Mouse (Mus musculus): ENCODE measurements around the gene Rnf223.
"Not testable (repeated sequence)": the region's sequence is repeated elsewhere in the genome, so short reads cannot be mapped to it uniquely, and the experiment has no call there.

The Rnf223 gene

DNA sequence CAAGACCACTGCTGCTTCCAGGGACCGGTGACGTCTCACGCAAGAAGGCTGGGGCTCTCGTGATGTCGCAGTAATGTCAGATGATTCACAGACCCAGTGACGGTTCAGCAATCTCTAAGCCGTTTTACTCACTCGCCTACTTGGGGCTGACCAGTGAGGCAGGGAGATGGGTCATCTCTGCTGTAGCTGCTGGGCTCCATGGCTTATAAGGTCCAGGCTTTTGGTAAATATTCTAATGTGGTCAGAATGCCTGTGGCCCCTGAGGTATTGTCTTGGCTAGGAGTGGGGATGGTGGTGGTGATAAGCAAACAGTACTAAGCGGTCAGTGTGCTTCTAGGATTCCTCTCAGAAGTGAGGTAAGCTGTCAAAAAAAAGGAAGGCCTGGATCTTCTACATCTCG is 627 bp downstream of the Rnf223 start:
- DNase-seq (ENCODE audit: low spot score) = no peak

DNA sequence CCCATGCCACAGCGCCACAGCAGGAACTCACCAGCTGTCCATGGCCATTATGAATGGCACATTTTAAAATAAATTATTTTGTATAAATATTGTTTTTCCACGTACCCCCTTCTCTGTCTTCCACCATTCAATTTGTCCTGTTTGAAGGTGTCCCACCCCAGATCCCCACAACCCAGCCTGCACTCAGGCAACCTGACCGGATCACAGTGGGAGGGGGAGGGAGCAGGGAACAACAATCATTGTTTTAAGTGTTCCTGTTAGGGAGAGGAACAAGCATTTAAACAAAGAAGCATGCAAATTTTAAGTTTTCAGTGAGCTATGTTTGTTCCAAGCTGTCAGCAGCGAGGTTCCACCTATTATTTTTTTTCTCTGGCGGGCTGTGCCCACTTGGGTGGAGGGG is 3.0 kb downstream of the Rnf223 start:
- no peak for DNase-seq (ENCODE audit: low spot score)

DNA sequence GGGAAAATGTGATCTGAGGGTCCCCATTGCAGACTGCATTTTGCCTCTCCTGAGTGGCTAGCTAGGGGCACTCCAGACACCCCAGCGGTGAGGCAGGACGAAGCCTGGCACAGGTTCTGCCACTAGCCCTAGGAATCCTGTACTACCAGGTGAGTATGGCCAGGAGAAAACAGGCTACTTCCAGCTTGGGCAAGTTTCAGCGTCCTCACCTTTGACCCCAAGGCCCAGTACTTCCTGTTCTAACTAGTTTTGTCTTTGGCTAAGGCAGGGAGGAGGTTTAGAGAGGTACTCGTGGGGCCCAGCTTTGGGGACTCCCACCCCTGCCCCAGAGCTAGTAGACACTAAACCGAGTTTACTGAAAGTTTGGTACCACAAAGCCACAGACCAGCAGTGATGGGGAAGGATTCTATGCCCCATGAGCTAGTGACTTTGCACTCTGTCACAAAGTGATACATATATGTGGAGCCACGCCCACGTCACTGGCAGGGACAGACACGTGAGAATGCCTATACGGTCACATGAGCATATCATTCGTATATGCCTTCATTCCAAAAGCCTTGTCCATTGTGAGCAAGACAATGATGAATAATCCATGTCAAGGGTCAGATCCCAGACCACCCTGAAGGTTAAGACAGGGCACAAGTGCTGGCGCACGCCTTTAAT is 3.8 kb downstream of the Rnf223 start:
- DNase-seq (ENCODE audit: low spot score) = no peak

DNA sequence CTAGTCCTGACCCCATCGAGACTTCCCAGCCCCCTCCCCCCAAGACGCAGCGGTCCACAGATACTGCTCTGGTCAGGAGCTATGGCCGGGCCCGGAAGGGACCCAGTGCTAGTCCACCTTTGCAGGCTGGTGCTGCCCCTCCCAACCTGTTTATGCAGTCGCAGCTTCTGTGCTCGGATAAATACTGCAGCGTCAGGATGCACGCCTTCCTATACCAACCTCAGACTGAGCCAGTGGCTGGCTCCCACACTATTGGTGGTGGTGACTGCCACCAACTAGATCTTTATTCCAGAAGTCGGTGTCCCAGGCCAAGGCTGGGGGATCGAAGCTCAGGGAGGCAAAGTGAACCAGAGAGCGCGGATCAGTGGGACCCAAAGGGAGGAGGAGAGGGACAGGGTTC is 4.8 kb downstream of the Rnf223 start:
- DNase-seq (ENCODE audit: low spot score) = no peak

DNA sequence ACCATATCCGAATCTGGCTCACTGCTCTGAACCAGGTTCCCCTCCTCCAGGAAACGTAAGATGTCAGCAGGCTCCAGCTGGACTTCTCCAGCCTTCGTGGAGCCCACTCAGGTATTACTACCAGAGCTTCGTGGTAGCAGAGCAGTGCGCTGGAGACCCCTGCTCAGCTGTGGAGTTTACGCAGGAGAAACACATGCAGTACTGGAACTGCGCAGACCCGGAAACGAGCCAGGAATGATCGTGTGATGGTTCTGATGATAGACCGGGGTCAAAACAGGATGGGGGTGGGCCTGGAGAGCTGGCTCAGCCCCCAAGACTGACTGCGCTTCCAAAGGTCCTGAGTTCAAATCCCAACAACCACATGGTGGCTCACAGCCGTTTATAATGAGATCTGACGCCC is 5.5 kb downstream of the Rnf223 start:
- no peak for DNase-seq (ENCODE audit: low spot score)

DNA sequence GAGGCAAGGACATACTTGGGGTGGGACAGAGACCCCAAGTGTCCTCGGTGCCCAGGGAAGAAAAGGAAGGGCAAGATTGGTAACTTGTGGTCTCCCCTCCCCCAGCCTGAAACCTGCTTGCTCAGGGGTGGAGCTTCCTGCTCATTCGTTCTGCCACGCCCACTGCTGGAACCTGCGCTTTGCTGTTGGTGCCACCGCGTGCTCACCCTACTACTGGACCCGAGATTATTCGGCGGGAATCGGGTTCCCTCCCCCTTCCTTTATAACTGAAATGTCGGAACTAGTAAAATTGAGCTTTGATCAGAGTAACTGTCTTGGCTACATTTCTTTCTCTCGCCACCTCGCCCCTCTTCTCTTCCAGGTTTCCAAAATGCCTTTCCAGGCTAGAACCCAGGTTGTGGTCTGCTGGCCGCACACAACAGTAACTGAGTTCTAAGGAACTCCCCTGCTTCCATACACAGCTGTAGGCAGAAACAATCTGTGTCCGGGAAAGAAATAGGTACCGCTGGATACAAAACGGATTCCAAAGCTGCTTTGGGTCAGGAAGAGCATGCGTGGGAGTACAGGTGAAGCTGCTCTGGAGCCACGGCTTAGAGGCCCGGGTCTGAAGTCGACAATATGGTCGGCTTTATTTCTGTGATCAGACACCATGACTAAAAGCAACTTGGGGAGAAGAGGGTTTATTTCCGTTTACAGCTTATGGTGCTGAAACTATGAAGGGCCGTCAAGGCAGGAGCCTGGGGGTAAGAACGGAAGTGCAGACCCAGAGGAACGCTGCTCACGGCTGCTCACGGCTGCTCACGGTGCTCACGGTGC is 6.2 kb downstream of the Rnf223 start:
- no peak for DNase-seq (ENCODE audit: low spot score)

DNA sequence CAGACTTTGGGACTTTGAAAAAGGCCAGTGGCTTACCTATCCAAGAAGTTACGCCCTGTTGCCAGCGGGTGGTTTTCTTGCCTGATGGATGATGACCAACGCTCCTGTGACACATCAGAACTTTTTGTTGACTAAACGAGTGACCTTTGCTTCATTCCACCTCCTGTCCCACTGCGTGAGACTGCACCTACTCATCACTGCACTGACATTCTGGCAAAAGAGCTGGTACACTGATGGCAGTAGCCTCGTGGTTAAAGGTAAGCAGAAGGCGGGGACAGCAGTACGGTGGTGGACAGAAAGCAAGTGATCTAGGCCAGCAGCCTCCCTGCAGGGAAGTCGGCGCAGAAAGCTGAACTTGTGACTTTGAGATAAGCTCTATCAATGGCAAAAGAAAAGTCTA is 20.6 kb downstream of the Rnf223 start:
- DNase-seq (ENCODE audit: low spot score) = not testable (repeated sequence)

DNA sequence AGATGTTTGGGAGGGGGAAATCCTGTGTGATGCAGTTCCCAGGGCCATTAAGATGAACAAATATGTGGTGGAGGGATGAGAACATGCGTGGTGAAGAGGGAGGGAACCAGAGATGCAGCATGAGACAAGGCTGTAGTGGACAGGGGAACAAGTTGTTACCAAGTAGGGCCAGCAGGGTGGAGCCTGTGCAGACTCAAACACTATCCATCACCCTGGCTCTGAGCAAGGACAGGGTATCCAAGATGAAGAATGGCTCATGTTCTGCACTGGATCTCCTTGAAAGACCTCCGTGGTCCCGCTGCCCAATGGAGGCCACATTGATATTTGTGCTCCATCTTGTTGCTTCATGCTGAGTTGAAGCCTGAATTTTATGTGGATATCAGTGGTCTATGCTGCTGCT is 24.5 kb downstream of the Rnf223 start:
- DNase-seq (ENCODE audit: low spot score) = no peak

DNA sequence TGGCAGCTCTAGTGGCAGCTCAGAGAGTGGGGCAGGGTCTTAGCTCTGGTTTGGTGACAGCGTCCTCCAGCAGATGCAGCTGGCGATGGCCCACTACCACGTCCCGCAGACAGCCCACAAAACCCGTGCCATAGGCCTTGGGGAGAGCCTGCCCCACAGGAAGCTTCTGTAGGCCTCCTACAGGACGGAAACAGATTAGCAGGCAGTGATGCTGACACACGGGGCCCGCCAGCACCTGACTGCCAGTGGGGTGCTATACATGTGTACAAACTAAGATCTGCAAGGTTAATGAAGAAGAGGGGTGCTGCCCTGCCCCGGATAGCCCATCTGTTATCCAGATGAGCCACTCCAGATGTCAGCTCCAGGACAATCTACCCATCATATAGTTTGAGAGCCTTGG is 36.2 kb downstream of the Rnf223 start:
- DNase-seq (ENCODE audit: low spot score) = no peak

DNA sequence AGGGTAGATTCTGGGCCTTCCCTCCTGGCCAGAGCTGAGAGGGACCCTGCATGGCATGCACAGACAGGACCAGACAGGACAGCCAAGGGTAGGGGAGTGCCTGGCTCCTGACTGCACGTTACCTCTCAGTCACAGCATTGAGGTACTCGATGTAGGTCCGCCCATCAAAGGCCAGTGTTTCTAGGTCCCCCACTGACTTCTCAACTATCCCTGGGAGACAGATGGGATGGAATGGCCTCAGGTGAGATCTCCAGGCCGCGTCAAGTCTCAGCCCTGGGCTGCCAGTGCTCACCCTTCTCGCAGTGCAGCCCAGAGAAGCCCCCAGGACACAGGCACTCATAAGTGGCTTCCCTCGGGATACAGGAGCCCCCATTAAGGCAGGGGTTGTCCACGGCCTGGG is 38.3 kb downstream of the Rnf223 start:
- DNase-seq (ENCODE audit: low spot score) = no peak

DNA sequence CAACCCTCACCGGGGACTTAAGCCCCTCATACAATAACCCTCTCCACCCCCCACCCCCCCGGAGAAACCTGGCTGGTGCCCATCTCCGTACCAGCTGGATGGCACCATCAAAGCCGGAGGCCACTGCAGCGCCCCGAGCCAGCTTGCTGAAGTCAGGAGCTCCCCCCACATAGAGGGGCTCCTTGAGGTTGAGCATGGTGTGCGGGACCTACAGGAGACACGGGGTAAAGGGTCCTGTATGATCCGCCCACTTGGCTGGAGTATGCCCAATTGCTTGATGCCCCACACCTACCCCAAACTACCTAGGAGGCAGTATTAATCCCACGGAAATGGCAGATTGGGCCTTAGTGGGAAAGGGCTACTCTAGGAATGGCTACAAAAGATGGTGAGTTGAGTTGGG is 38.8 kb downstream of the Rnf223 start:
- no peak for DNase-seq (ENCODE audit: low spot score)

DNA sequence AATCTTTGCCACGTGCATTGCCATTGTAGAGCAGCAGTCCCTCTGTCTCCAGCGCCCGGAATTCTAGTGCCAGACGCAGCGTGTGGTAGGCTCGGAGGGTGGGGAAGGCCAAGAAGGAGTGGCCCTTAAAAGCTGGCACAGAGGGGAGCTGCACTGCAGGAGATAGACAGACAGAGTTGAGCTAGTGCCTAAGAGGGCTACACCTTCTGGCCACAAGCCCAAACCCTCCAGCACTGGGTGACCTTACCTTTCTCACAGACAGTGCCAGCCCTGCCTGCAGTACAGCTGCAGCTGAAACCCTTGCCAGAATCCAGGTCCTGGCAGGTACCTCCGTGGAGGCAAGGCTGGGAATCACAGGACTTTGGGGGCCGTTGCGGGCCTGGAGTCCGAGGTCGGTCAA is 41.5 kb downstream of the Rnf223 start:
- DNase-seq (ENCODE audit: low spot score) = no peak

DNA sequence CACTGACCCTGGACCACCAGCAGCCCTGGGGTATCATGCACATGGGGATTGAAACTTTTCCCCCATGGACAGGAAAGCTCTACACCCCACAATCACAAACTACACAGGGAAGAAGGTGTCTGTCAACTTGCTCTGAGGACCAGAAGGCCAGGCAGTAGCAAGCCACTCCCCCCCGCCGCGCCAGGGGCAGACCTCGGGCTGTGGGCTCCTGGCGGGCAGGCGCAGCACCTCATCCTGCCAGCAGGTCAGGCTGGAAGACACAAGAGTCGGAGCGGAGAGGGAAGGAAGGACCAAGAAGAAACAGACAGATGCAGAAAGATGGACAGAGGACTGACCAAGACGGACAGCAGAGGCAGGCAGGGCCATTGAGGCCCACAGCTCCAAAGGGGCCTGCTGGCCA is 47.3 kb downstream of the Rnf223 start:
- DNase-seq (ENCODE audit: low spot score) = no peak
